Mouse (Mus musculus): ENCODE data around the gene Tmem263. TPM values are rescaled to one million over a fixed set of nuclear protein-coding genes. Genes with fewer than 3 reads are reported as not detected.

Tmem263 gene
- polyA plus RNA-seq, 2 experiments: 3.7 to 10.9 TPM

- Histone ChIP-seq H3K9ac (replicated peaks) (peak overlapping the region; percentile 94), H3K27ac (peak overlapping the region; percentile 30; the same call in 1 of the 2 replicates), H3K36me3 (replicated peaks; ENCODE audit: control insufficient read depth, insufficient read depth, low read depth) (no peaks in the 10 kb centered on the region), H3K27me3 (ENCODE audit: control insufficient read depth, insufficient read depth, low read length) (no peaks in the 10 kb centered on the region), H3K4me1 (replicated peaks; ENCODE audit: control insufficient read depth in 2 of 2, insufficient read depth in 2 of 2, low read length in 1 of 2) (peaks cover 5 to 8% of the 10 kb centered on the region in 2 experiments), H3K4me2 (ENCODE audit: low read depth) (peak overlapping the region; percentile 80), H3K9me3 (ENCODE audit: control insufficient read depth, low read length) (no peaks in the 10 kb centered on the region), H3K4me3 (ENCODE audit: insufficient read depth in 1 of 2, low read depth in 2 of 2, low read length in 2 of 2) (peak overlapping the region; percentile 76 to 95)
- ATAC-seq (ENCODE audit: insufficient read depth) (peak; percentile 14), DNase-seq (ENCODE audit: low read depth in 3 of 3, low spot score in 3 of 3) (peak in 1 of 3 experiments; percentile 22)
- TF ChIP-seq CTCF (IDR thresholded peaks at IDR 0.05; ENCODE audit: low read depth) (no peak; the same call in 1 of the 2 replicates), EP300 (IDR thresholded peaks at IDR 0.05; ENCODE audit: low read depth) (no peak)
- WGBS (ENCODE audit: insufficient replicate concordance): 2% methylated on average over 34 of the region's 34 CpGs
Measured at GRCm38 (mm10) chr10:85103085-85103885, 858 bp downstream of the Tmem263 start.

- no peak for DNase-seq (ENCODE audit: low read depth in 3 of 3, low spot score in 3 of 3)
- no peak overlapping the region for H3K9ac ChIP-seq (replicated peaks)
- H3K27ac ChIP-seq: no peak overlapping the region
- ATAC-seq (ENCODE audit: insufficient read depth): no peak
- no peaks in the 10 kb centered on the region for H3K4me1 ChIP-seq (replicated peaks; ENCODE audit: control insufficient read depth in 2 of 2, insufficient read depth in 2 of 2, low read length in 1 of 2)
- no peaks in the 10 kb centered on the region for H3K27me3 ChIP-seq (ENCODE audit: control insufficient read depth, insufficient read depth, low read length)
- H3K4me2 ChIP-seq (ENCODE audit: low read depth): no peak overlapping the region
- 76% methylated on average over 4 of the region's 4 CpGs for WGBS (ENCODE audit: insufficient replicate concordance)
- H3K4me3 ChIP-seq (ENCODE audit: insufficient read depth in 1 of 2, low read depth in 2 of 2, low read length in 2 of 2): no peak overlapping the region
- no peaks in the 10 kb centered on the region; the same call in none of the 2 replicates for H3K36me3 ChIP-seq (replicated peaks; ENCODE audit: control insufficient read depth, insufficient read depth, low read depth)
- no peaks in the 10 kb centered on the region for H3K9me3 ChIP-seq (ENCODE audit: control insufficient read depth, low read length)
- TF ChIP-seq EP300 (IDR thresholded peaks at IDR 0.05; ENCODE audit: low read depth) (no peak), CTCF (IDR thresholded peaks at IDR 0.05; ENCODE audit: low read depth) (no peak)
Measured at GRCm38 (mm10) chr10:85114409-85114808, 12.0 kb downstream of the Tmem263 start.

GRCm38 (mm10) chr10:85125184-85125583, 22.8 kb downstream of the Tmem263 start:
- Histone ChIP-seq H3K9ac (replicated peaks) (no peak overlapping the region), H3K27me3 (ENCODE audit: control insufficient read depth, insufficient read depth, low read length) (no peaks in the 10 kb centered on the region), H3K36me3 (replicated peaks; ENCODE audit: control insufficient read depth, insufficient read depth, low read depth) (peaks cover 3% of the 10 kb centered on the region; the same call in 1 of the 2 replicates), H3K4me1 (replicated peaks; ENCODE audit: control insufficient read depth in 2 of 2, insufficient read depth in 2 of 2, low read length in 1 of 2) (peaks cover 5 to 9% of the 10 kb centered on the region in 2 experiments; a peak in 3 of 4 replicates), H3K4me3 (ENCODE audit: insufficient read depth in 1 of 2, low read depth in 2 of 2, low read length in 2 of 2) (no peak overlapping the region), H3K9me3 (ENCODE audit: control insufficient read depth, low read length) (no peaks in the 10 kb centered on the region), H3K4me2 (ENCODE audit: low read depth) (no peak overlapping the region), H3K27ac (no peak overlapping the region)
- WGBS (ENCODE audit: insufficient replicate concordance): 77% methylated on average over 13 of the region's 13 CpGs
- DNase-seq (ENCODE audit: low read depth in 3 of 3, low spot score in 3 of 3): no peak
- ATAC-seq (ENCODE audit: insufficient read depth): no peak
- TF ChIP-seq EP300 (IDR thresholded peaks at IDR 0.05; ENCODE audit: low read depth): no peak
- TF ChIP-seq CTCF (IDR thresholded peaks at IDR 0.05; ENCODE audit: low read depth): no peak

- peak within 1 kb of the TSS; percentile 79 for H3K4me2 ChIP-seq (ENCODE audit: low read depth)
- H3K4me1 ChIP-seq (replicated peaks; ENCODE audit: control insufficient read depth in 2 of 2, insufficient read depth in 2 of 2, low read length in 1 of 2): peaks cover 5 to 9% of the 10 kb centered on the region in 2 experiments; a peak in 3 of 4 replicates
- TF ChIP-seq EP300 (IDR thresholded peaks at IDR 0.05; ENCODE audit: low read depth) (no peak), CTCF (IDR thresholded peaks at IDR 0.05; ENCODE audit: low read depth) (peak; percentile 44)
- no peaks in the 10 kb centered on the region for H3K27me3 ChIP-seq (ENCODE audit: control insufficient read depth, insufficient read depth, low read length)
- H3K9me3 ChIP-seq (ENCODE audit: control insufficient read depth, low read length): no peaks in the 10 kb centered on the region
- H3K9ac ChIP-seq (replicated peaks): peak within 1 kb of the TSS; percentile 51
- DNase-seq (ENCODE audit: low read depth in 3 of 3, low spot score in 3 of 3) (peak; percentile 95 to 97 (median 96)), ATAC-seq (ENCODE audit: insufficient read depth) (peak; percentile 100)
- H3K36me3 ChIP-seq (replicated peaks; ENCODE audit: control insufficient read depth, insufficient read depth, low read depth): no peaks in the 10 kb centered on the region
- peak within 1 kb of the TSS; percentile 55 to 67 for H3K4me3 ChIP-seq (ENCODE audit: insufficient read depth in 1 of 2, low read depth in 2 of 2, low read length in 2 of 2)
- H3K27ac ChIP-seq: no peak within 1 kb of the TSS
- 6% methylated on average over 20 of the region's 20 CpGs for WGBS (ENCODE audit: insufficient replicate concordance)
Measured at GRCm38 (mm10) chr10:85127395-85128287, 25.2 kb downstream of the Tmem263 start, which contains the start of gene Mterf2. TSS of gene Mterf2 (minus strand) at chr10:85128027.

Data from liver, embryonic 14.5 days (tissue).